Mouse (Mus musculus) kidney, embryonic 14.5 days (tissue): ENCODE data around the gene Gm21969. TPM values are rescaled to one million over a fixed set of nuclear protein-coding genes. Genes with fewer than 3 reads are reported as not detected.

Source experiments
- ATAC-seq: fragments of 200-750 bp; cut with Nextera tagmentation; 2 replicates; pipeline ENCODE4 v1.8.0; 2017; ENCODE audit warnings: moderate number of reproducible peaks, mild to moderate bottlenecking, moderate TSS enrichment, moderate library complexity; ENCODE audit not compliant: low FRiP score, low TSS enrichment
- H3K27ac ChIP-seq: fragments of 300-500 bp; sonication (generic); 2 replicates; pipeline ENCODE4 v1.5.1; 2014; ENCODE audit warnings: low read depth, mild to moderate bottlenecking, low read length, moderate library complexity, mixed read lengths
- H3K27me3 ChIP-seq: fragments of 300-500 bp; sonication (generic); 2 replicates; pipeline ENCODE4 v1.6.1; 2014; ENCODE audit warnings: mild to moderate bottlenecking, low read length; ENCODE audit not compliant: control insufficient read depth, insufficient read depth
- H3K36me3 ChIP-seq: fragments of 300-500 bp; sonication (generic); 2 replicates; pipeline ENCODE4 v1.6.1; 2014; ENCODE audit warnings: low read length, mixed read lengths; ENCODE audit not compliant: control insufficient read depth, insufficient read depth
- H3K4me1 ChIP-seq: fragments of 300-500 bp; sonication (generic); 2 replicates; pipeline ENCODE4 v1.6.1; 2014; ENCODE audit warnings: low read length, mixed read lengths; ENCODE audit not compliant: control insufficient read depth, insufficient read depth
- H3K4me2 ChIP-seq: fragments of 300-500 bp; sonication (generic); replicated peaks from 2 replicates; pipeline ENCODE4 v1.6.1; 2014; ENCODE audit warnings: low read depth, mild to moderate bottlenecking, low read length
- H3K4me3 ChIP-seq: fragments of 300-500 bp; sonication (generic); 2 replicates; pipeline ENCODE4 v1.5.1; 2014; ENCODE audit warnings: mild to moderate bottlenecking, low read length
- H3K9ac ChIP-seq: fragments of 300-500 bp; sonication (generic); 2 replicates; pipeline ENCODE4 v1.6.1; 2014; ENCODE audit warnings: low read depth, mild to moderate bottlenecking, low read length, moderate library complexity
- H3K9me3 ChIP-seq: fragments of 300-500 bp; sonication (generic); 2 replicates; pipeline ENCODE4 v1.6.1; 2016; ENCODE audit warnings: low read length; ENCODE audit not compliant: control insufficient read depth
- WGBS: fragments of 180-500 bp; shearing (Covaris S2); extraction: QIAGEN DNeasy Blood & Tissue Kit; methylation state at CpG from one replicate; pipeline ENCODE4 v1.1.7; 2014; 5-methylcytosine and 5-hydroxymethylcytosine counted together
- polyA plus RNA-seq: library from polyadenylated mRNA; unstranded; fragments of >200 nt; fragmentation: Nextera tagmentation; extraction: Ambion mirVana; gene quantifications from 2 replicates; pipeline ENCODE4 v1.2.1, GENCODE M21; 2014

Gene Gm21969
- polyA plus RNA-seq, 1 experiment from 2014 or later = not detected

- Histone ChIP-seq H3K9ac (no peak overlapping the region), H3K4me1 (peaks cover 12% of the 10 kb centered on the region), H3K4me3 (no peak overlapping the region), H3K4me2 (no peak overlapping the region), H3K36me3 (peaks cover 20% of the 10 kb centered on the region; the same call in 1 of the 2 replicates), H3K9me3 (peaks cover 5% of the 10 kb centered on the region; the same call in 1 of the 2 replicates), H3K27me3 (peaks cover 17% of the 10 kb centered on the region), H3K27ac (no peak overlapping the region)
- ATAC-seq = no peak
- WGBS = 87% methylated on average over 7 of the region's 7 CpGs
Observed at GRCm38 (mm10) chr4:139646916-139647315, 43.9 kb downstream of the Gm21969 start.

- Histone ChIP-seq H3K9me3 (peaks cover 5% of the 10 kb centered on the region; the same call in 1 of the 2 replicates), H3K4me2 (no peak overlapping the region), H3K4me3 (no peak overlapping the region), H3K27ac (no peak overlapping the region), H3K36me3 (peaks cover 12% of the 10 kb centered on the region; the same call in 1 of the 2 replicates), H3K4me1 (0 out of 2 replicates have a peak, but pooled peaks cover 3% of the 10 kb centered on the region), H3K9ac (no peak overlapping the region), H3K27me3 (no peaks in the 10 kb centered on the region)
- ATAC-seq = no peak
- 68% methylated on average over 15 of the region's 15 CpGs for WGBS
Observed at GRCm38 (mm10) chr4:139650086-139650743, 47.2 kb downstream of the Gm21969 start.

- Histone ChIP-seq H3K27ac (no peak overlapping the region), H3K4me3 (no peak overlapping the region), H3K9me3 (peaks cover 5% of the 10 kb centered on the region; the same call in 1 of the 2 replicates), H3K36me3 (peaks cover 12% of the 10 kb centered on the region; the same call in 1 of the 2 replicates), H3K4me2 (no peak overlapping the region), H3K4me1 (0 out of 2 replicates have a peak, but pooled peaks cover 3% of the 10 kb centered on the region), H3K9ac (no peak overlapping the region), H3K27me3 (no peaks in the 10 kb centered on the region)
- WGBS = 44% methylated on average over 11 of the region's 11 CpGs
- no peak for ATAC-seq
Observed at GRCm38 (mm10) chr4:139650907-139651306, 47.9 kb downstream of the Gm21969 start.

- H3K4me1 ChIP-seq = 0 out of 2 replicates have a peak, but pooled peaks cover 3% of the 10 kb centered on the region
- H3K4me2 ChIP-seq = no peak within 1 kb of the TSS
- no peak within 1 kb of the TSS for H3K4me3 ChIP-seq
- H3K27me3 ChIP-seq = no peaks in the 10 kb centered on the region
- no peak for ATAC-seq
- no peaks in the 10 kb centered on the region for H3K9me3 ChIP-seq
- peaks cover 7% of the 10 kb centered on the region; the same call in 1 of the 2 replicates for H3K36me3 ChIP-seq
- WGBS = 83% methylated on average over 8 of the region's 8 CpGs
- H3K9ac ChIP-seq = no peak within 1 kb of the TSS
- H3K27ac ChIP-seq = no peak within 1 kb of the TSS
Observed at GRCm38 (mm10) chr4:139653238-139653637, 50.3 kb downstream of the Gm21969 start, which contains the start of gene Tas1r2. Gene Tas1r2 (plus strand): TSS chr4:139653538.

- ATAC-seq = no peak
Observed at GRCm38 (mm10) chr4:139661897-139662296, 58.9 kb downstream of the Gm21969 start.

GRCm38 (mm10) chr4:139667632-139668031 is 64.6 kb downstream of the Gm21969 start:
- H3K4me1 ChIP-seq = no peaks in the 10 kb centered on the region
- H3K36me3 ChIP-seq = no peaks in the 10 kb centered on the region
- no peaks in the 10 kb centered on the region for H3K9me3 ChIP-seq
- H3K4me3 ChIP-seq = no peak overlapping the region
- no peak overlapping the region for H3K27ac ChIP-seq
- peak; percentile 43; the same call in 1 of the 2 replicates for ATAC-seq
- WGBS = 53% methylated on average over 6 of the region's 6 CpGs
- H3K9ac ChIP-seq = no peak overlapping the region
- H3K4me2 ChIP-seq = no peak overlapping the region
- peaks cover 7% of the 10 kb centered on the region; the same call in 1 of the 2 replicates for H3K27me3 ChIP-seq

More at GRCm38 (mm10) chr4:139661897-139662296, 58.9 kb downstream of the Gm21969 start:
- 91% methylated on average over 14 of the region's 14 CpGs for WGBS
- H3K9me3 ChIP-seq = 0 out of 2 replicates have a peak, but pooled peaks cover 5% of the 10 kb centered on the region
- H3K4me2 ChIP-seq = no peak overlapping the region
- H3K9ac ChIP-seq = no peak overlapping the region
- no peak overlapping the region for H3K27ac ChIP-seq
- H3K4me3 ChIP-seq = no peak overlapping the region
- H3K36me3 ChIP-seq = no peaks in the 10 kb centered on the region
- H3K4me1 ChIP-seq = no peaks in the 10 kb centered on the region
- peaks cover 5% of the 10 kb centered on the region; the same call in 1 of the 2 replicates for H3K27me3 ChIP-seq

- 27% methylated on average over 6 of the region's 6 CpGs for WGBS
- no peaks in the 10 kb centered on the region for H3K4me1 ChIP-seq
- ATAC-seq = peak; percentile 74; the same call in 1 of the 2 replicates
Observed at GRCm38 (mm10) chr4:139669847-139670246, 66.9 kb downstream of the Gm21969 start.

GRCm38 (mm10) chr4:139675696-139676095 is 72.7 kb downstream of the Gm21969 start:
- Histone ChIP-seq H3K4me2 (no peak overlapping the region), H3K4me3 (no peak overlapping the region), H3K27me3 (peaks cover 3% of the 10 kb centered on the region; the same call in 1 of the 2 replicates), H3K36me3 (no peaks in the 10 kb centered on the region), H3K9me3 (peaks cover 7% of the 10 kb centered on the region; the same call in 1 of the 2 replicates), H3K4me1 (no peaks in the 10 kb centered on the region), H3K9ac (no peak overlapping the region), H3K27ac (no peak overlapping the region)
- WGBS = 70% methylated on average over 9 of the region's 9 CpGs
- ATAC-seq = no peak

More at GRCm38 (mm10) chr4:139669847-139670246, 66.9 kb downstream of the Gm21969 start:
- no peak overlapping the region for H3K4me3 ChIP-seq
- H3K36me3 ChIP-seq = no peaks in the 10 kb centered on the region
- no peak overlapping the region for H3K4me2 ChIP-seq
- H3K27me3 ChIP-seq = peaks cover 3% of the 10 kb centered on the region; the same call in 1 of the 2 replicates
- H3K9me3 ChIP-seq = no peaks in the 10 kb centered on the region
- H3K9ac ChIP-seq = no peak overlapping the region
- no peak overlapping the region for H3K27ac ChIP-seq
